Mouse (Mus musculus) heart, embryonic 13.5 days (tissue): Measurements from ENCODE around the gene Pdcd4. TPM values are rescaled to one million over a fixed set of nuclear protein-coding genes. Genes with fewer than 3 reads are reported as not detected.

Source experiments
- ATAC-seq: fragments of 200-750 bp; cut with Nextera tagmentation; 2 replicates; pipeline ENCODE4 v1.8.0; 2017; ENCODE audit warnings: moderate TSS enrichment; ENCODE audit not compliant: insufficient number of reproducible peaks, low FRiP score, low TSS enrichment; ENCODE audit errors: extremely low read depth
- H3K27ac ChIP-seq: fragments of 300-500 bp; sonication (generic); replicated peaks from 2 replicates; pipeline ENCODE4 v1.5.1; 2015; ENCODE audit warnings: moderate library complexity, mild to moderate bottlenecking, inconsistent platforms
- H3K27me3 ChIP-seq: fragments of 300-500 bp; sonication (generic); replicated peaks from 2 replicates; pipeline ENCODE4 v1.6.1; 2015; ENCODE audit warnings: mild to moderate bottlenecking, inconsistent platforms
- H3K36me3 ChIP-seq: fragments of 300-500 bp; sonication (generic); 2 replicates; pipeline ENCODE4 v1.6.1; 2015; ENCODE audit warnings: mild to moderate bottlenecking, inconsistent platforms
- H3K4me1 ChIP-seq: fragments of 300-500 bp; sonication (generic); 2 replicates; pipeline ENCODE4 v1.6.1; 2015; ENCODE audit warnings: inconsistent platforms
- H3K4me2 ChIP-seq: fragments of 300-500 bp; sonication (generic); 2 replicates; pipeline ENCODE4 v1.6.1; 2015; ENCODE audit warnings: inconsistent platforms, mild to moderate bottlenecking, moderate library complexity
- H3K4me3 ChIP-seq: fragments of 300-500 bp; sonication (generic); 2 replicates; pipeline ENCODE4 v1.5.1; 2015; ENCODE audit warnings: moderate library complexity, mild to moderate bottlenecking, inconsistent platforms
- H3K9ac ChIP-seq: fragments of 300-500 bp; sonication (generic); 2 replicates; pipeline ENCODE4 v1.6.1; 2015; ENCODE audit warnings: inconsistent platforms, mild to moderate bottlenecking, moderate library complexity
- H3K9me3 ChIP-seq: fragments of 300-500 bp; sonication (generic); 2 replicates; pipeline ENCODE4 v1.6.1; 2016; ENCODE audit warnings: inconsistent platforms
- WGBS: fragments of 180-500 bp; shearing (Covaris S2); methylation state at CpG from one replicate; pipeline ENCODE4 v1.1.7; 2015; ENCODE audit warnings: mixed read lengths; 5-methylcytosine and 5-hydroxymethylcytosine counted together
- polyA plus RNA-seq: library from polyadenylated mRNA; unstranded; fragments of >200 nt; fragmentation: Nextera tagmentation; extraction: Ambion mirVana; gene quantifications from 2 replicates; pipeline ENCODE4 v1.2.1, GENCODE M21; 2015

Gene Pdcd4
- polyA plus RNA-seq, 1 experiment from 2014 or later = 34.6 TPM

DNA sequence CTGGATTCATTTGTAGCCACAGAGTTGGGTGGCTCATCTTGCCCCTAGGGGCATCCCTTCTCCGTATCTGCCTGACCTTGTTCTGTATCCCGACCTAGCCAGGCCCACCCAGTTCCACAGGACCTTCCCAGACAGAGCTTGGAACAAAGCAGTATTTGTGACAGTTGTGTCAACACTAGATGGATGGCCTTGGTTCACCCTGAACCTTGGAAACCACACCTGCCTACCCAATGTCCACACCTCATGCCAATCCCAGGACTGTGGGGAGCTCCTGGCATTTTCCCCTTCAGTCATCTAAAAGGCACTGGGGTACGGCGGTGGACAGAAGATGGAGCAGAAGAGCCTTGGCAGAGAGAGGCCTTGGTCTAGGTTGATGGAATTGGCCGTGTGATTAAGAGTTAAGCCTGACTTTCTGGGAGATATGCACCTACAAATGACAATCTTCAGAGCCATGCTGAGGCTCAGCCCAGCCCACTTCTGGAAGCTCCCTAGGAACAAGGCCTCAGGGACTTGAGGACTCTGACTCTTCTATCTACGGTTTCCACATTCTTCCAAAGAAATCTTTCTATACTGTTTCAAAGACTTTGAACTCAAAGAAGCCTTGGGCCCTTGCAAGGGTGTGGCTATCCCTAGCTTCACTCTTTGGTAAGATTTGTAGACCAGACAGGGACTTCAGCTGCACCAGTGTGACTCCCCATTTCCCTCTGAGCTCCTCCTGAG lies 18.9 kb upstream of the Pdcd4 start:
- no peaks in the 10 kb centered on the region for H3K4me1 ChIP-seq
- WGBS = 80% methylated on average over 6 of the region's 6 CpGs
- H3K27me3 ChIP-seq = no peaks in the 10 kb centered on the region
- H3K36me3 ChIP-seq = no peaks in the 10 kb centered on the region
- H3K9me3 ChIP-seq = no peaks in the 10 kb centered on the region
- H3K4me3 ChIP-seq = no peak overlapping the region
- no peak overlapping the region for H3K27ac ChIP-seq
- H3K9ac ChIP-seq = no peak overlapping the region
- ATAC-seq = no peak
- no peak overlapping the region for H3K4me2 ChIP-seq

DNA sequence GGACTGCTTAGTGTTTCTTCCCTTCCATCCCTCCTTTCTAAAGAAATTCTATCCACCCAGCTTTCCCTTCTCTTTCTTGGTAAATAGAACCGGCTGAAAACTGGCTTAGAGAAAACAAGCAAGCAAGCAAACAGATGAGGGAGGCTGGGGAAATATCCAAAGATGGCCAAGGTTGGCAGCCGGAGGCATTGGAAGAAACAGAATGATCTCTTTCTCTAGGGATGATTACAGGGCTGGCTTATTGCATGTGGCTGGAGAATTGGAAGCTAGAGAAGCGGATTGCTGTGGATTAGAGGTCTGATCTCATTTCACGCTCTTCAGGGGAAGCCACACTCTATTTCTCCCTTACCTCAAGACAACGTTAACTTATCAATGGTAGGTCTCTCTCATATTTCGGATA lies 16.8 kb upstream of the Pdcd4 start:
- no peak overlapping the region for H3K4me2 ChIP-seq

DNA sequence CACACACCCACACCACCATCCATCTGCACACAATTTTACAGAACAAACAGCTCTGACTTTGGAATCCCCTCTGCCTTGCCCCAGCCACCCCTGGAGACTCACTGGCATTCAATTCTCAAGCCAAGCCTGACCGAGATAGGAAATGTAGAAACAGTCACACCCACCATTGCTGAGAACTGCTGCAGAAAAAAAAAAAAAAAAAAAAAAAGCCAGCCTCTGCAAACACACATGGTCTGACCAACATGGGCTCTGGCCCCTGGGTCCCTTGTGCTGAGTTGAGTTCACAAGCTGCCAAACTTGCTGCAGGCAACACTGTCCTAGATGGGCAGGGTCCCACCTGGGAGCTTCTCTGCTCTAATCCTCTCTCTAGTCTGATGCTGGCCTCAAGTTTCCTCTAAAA lies 14.3 kb upstream of the Pdcd4 start:
- Histone ChIP-seq H3K4me3 (no peak overlapping the region), H3K36me3 (no peaks in the 10 kb centered on the region), H3K27ac (no peak overlapping the region), H3K9me3 (no peaks in the 10 kb centered on the region), H3K4me1 (no peaks in the 10 kb centered on the region), H3K27me3 (no peaks in the 10 kb centered on the region), H3K4me2 (no peak overlapping the region), H3K9ac (no peak overlapping the region)
- no peak for ATAC-seq
- 42% methylated on average over 1 of the region's 1 CpGs for WGBS

More for the DNA sequence above, 16.8 kb upstream of the Pdcd4 start:
- Histone ChIP-seq H3K4me1 (no peaks in the 10 kb centered on the region), H3K4me3 (no peak overlapping the region), H3K36me3 (no peaks in the 10 kb centered on the region), H3K9me3 (no peaks in the 10 kb centered on the region), H3K27me3 (no peaks in the 10 kb centered on the region), H3K9ac (no peak overlapping the region), H3K27ac (no peak overlapping the region)
- WGBS = 77% methylated on average over 6 of the region's 6 CpGs
- ATAC-seq = no peak

DNA sequence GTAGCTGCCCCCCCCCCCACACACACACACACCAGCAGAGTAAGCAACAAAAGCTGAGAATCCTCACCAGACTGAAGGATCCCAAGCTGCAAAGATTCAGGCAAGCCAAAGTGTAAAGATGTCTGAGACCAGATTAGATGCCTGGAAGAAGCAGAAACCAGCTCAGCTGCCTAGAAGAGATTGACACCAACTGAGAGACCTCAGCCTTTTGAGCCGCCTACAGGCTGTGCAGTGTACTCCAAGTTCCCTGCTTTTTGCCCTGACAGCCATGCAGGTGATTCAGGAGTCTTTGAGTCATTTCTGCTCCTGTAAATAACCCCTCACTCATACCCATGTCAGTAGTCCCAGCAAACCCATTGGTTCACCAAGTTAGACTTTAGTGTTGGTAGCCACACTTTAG lies 11.6 kb upstream of the Pdcd4 start:
- Histone ChIP-seq H3K27ac (no peak overlapping the region), H3K4me2 (no peak overlapping the region), H3K9me3 (no peaks in the 10 kb centered on the region), H3K9ac (no peak overlapping the region), H3K4me3 (no peak overlapping the region), H3K36me3 (no peaks in the 10 kb centered on the region), H3K27me3 (no peaks in the 10 kb centered on the region), H3K4me1 (no peaks in the 10 kb centered on the region)
- no peak for ATAC-seq
- WGBS = 74% methylated on average over 1 of the region's 1 CpGs

DNA sequence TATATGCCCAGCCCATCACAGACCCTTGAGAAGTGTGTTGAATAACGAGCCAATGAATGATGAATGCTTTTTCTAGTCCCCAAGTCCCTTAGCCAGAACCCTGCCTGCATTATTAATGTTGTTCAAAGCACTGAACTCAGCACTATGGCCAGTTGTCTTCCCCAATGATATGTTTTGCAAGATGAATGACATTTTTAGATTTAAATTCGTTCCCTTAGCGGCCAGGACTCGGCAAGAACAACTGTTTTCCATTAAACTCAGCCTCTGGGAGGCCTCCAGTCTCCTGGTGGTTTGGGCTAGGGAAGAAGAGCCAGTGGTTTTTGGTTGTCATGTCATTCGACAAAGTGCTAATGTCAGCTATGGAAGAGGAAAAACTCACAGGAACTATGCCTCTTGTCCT lies 10.2 kb upstream of the Pdcd4 start:
- no peak overlapping the region for H3K4me3 ChIP-seq
- no peaks in the 10 kb centered on the region for H3K9me3 ChIP-seq
- no peaks in the 10 kb centered on the region for H3K27me3 ChIP-seq
- H3K36me3 ChIP-seq = no peaks in the 10 kb centered on the region
- H3K4me1 ChIP-seq = no peaks in the 10 kb centered on the region
- H3K4me2 ChIP-seq = no peak overlapping the region
- H3K27ac ChIP-seq = no peak overlapping the region
- ATAC-seq = no peak
- H3K9ac ChIP-seq = no peak overlapping the region
- 60% methylated on average over 5 of the region's 5 CpGs for WGBS

DNA sequence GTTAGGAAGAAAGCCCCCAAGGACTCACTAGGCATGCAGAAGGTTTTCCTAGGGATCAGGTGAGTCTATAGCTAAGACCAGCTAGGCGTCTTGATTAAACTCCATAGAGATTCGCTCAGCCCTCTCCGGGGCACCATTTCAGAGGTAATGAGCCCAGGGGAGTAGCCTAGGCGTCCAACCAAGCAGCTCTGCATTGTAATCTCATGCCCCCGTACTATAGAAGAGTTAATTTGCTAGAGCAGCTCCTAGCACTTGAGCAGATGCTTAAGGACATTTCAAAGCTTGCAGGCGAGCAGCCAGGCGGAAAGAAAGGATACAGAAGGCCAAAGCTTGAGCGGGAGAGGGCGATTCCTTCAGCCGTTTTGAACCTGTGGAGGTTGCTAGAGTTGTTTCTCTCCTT lies 6.6 kb upstream of the Pdcd4 start:
- no peak for ATAC-seq
- Histone ChIP-seq H3K36me3 (no peaks in the 10 kb centered on the region), H3K9me3 (no peaks in the 10 kb centered on the region), H3K4me3 (no peak overlapping the region), H3K4me2 (no peak overlapping the region), H3K27ac (no peak overlapping the region), H3K4me1 (no peaks in the 10 kb centered on the region), H3K27me3 (no peaks in the 10 kb centered on the region), H3K9ac (no peak overlapping the region)
- WGBS = 72% methylated on average over 10 of the region's 10 CpGs

DNA sequence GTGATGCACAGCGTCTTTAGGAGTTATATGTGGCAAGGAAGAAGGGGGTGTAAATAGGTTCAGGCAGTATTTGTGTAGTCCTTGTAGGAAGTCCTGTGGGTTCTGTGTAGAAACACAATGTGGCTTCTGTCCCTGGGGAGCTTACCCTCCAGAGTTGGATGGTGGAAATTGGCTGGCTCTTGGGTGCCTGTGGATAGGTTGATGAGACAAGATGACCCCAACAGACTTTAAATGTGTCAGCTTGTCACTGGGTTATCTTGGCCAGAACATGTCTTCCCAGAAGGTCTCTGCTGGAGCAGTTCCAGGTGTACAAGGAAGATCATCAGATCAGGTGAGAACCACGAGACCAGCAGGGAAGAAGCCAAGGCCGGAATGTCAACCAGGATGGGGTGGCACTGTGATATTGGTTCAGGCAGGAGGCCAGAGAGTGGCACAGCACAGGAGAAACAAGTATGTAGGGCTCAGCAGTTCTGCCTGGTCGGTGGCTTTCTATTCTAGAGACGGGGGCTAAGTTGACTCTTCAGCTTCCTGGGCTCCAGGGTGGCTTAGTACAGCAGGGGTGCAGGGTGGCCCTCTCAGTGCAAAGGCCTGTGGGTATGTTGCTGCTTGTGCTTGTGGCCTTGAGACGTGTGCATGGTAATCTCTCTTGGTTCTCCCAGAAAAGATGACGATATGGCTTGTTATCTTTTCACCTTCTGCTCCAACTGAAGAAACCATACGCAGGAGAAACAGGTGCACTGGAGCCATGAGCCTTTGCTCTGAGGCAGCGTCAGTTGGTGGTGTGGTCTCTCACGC lies 5.3 kb upstream of the Pdcd4 start:
- H3K27ac ChIP-seq = no peak overlapping the region
- H3K36me3 ChIP-seq = no peaks in the 10 kb centered on the region
- no peak for ATAC-seq
- H3K9me3 ChIP-seq = no peaks in the 10 kb centered on the region
- no peak overlapping the region for H3K9ac ChIP-seq
- 72% methylated on average over 10 of the region's 10 CpGs for WGBS
- no peak overlapping the region for H3K4me2 ChIP-seq
- H3K4me3 ChIP-seq = no peak overlapping the region
- H3K27me3 ChIP-seq = no peaks in the 10 kb centered on the region
- peaks cover 13% of the 10 kb centered on the region for H3K4me1 ChIP-seq

DNA sequence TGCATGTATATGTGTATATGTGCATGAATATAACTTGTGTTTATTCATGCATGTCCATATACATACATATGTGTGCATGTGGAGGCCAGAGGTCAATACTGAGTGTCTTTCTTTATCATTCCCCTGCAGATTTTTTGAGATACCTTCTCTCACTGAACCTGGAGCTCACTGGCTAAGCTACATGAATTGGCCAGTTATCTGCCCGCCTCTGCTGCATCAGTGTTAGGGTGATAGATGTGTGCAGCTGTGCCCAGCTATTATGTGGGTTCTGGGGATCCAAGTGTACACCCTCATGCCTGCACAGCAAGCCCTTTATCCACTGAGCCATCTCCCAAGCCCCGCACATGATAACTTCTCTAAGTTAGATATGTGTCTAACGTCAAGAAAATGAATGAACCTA lies 4.2 kb upstream of the Pdcd4 start:
- Histone ChIP-seq H3K27ac (no peak overlapping the region), H3K9ac (no peak overlapping the region), H3K4me3 (no peak overlapping the region), H3K27me3 (no peaks in the 10 kb centered on the region), H3K4me2 (no peak overlapping the region), H3K9me3 (no peaks in the 10 kb centered on the region), H3K36me3 (no peaks in the 10 kb centered on the region), H3K4me1 (peaks cover 24% of the 10 kb centered on the region)
- WGBS = 67% methylated on average over 3 of the region's 3 CpGs
- ATAC-seq = no peak

DNA sequence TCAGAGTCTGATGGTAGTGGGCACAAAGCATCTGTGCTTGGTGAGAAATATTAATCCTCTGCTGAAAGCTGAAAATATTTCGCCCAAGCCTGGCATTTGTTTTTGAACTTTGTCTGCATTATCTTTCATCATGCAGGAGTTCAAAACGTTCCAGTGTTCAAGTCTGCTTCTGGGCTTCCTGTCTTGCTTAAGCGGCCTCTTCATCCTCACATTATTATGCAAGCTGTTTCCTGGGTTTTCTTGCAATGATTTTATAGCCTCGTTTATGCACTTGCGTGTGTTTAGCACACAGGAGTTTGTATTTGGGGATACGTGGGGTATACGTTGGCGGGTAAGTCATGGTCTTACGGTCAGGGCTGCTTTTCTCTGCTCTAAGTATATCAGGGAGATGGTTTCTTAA lies 3.7 kb upstream of the Pdcd4 start:
- Histone ChIP-seq H3K36me3 (no peaks in the 10 kb centered on the region), H3K4me1 (peaks cover 29% of the 10 kb centered on the region), H3K27ac (no peak overlapping the region), H3K9me3 (no peaks in the 10 kb centered on the region), H3K4me3 (no peak overlapping the region), H3K4me2 (no peak overlapping the region), H3K9ac (no peak overlapping the region), H3K27me3 (no peaks in the 10 kb centered on the region)
- 70% methylated on average over 9 of the region's 9 CpGs for WGBS
- ATAC-seq = no peak

DNA sequence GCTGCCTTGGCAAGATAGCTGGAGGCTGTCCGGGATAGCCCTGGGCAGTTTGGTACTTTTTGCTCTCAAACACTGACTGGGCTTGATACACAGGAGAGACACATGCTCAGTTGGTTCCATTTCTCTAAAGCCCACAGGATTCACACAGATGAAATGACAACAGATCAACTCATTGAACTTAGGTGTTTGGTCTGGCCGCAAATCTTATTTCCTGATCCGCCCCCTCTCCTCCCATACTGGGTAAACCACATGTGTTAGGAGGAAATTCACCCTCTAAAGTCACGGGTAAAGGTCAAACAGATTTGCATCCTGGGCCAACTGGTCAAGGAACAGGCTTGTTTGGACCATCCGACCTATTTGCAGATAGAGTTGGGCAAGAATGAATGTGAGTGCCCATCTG lies 2.5 kb upstream of the Pdcd4 start:
- H3K9ac ChIP-seq = no peak overlapping the region
- ATAC-seq = no peak
- H3K9me3 ChIP-seq = no peaks in the 10 kb centered on the region
- no peak overlapping the region for H3K27ac ChIP-seq
- 74% methylated on average over 5 of the region's 5 CpGs for WGBS
- no peaks in the 10 kb centered on the region for H3K27me3 ChIP-seq
- no peaks in the 10 kb centered on the region for H3K36me3 ChIP-seq
- no peak overlapping the region for H3K4me2 ChIP-seq
- no peak overlapping the region for H3K4me3 ChIP-seq
- H3K4me1 ChIP-seq = peaks cover 38% of the 10 kb centered on the region

DNA sequence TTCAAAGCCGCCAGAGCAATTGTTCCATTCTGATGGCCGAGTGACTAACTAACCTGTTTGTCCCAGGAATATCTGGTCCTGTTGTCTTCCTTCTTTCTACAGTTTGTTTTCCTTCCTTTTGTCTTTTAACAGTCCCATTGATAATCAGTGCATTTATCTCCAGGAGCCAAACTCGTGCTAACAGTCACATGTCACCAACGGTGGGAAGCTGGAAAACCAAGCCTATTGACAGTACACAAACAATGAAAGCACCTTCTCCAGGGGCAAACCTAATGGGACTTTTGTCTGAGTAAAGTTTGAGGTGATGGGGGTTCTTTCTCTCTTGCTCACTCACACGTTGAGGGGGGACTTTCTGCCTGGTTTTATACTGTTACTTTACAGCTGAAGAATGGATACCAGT lies 1.8 kb upstream of the Pdcd4 start:
- Histone ChIP-seq H3K27ac (no peak overlapping the region), H3K36me3 (no peaks in the 10 kb centered on the region), H3K27me3 (no peaks in the 10 kb centered on the region), H3K4me2 (no peak overlapping the region), H3K9ac (no peak overlapping the region), H3K4me3 (no peak overlapping the region), H3K9me3 (no peaks in the 10 kb centered on the region), H3K4me1 (peaks cover 38% of the 10 kb centered on the region)
- 46% methylated on average over 5 of the region's 5 CpGs for WGBS
- ATAC-seq = no peak

DNA sequence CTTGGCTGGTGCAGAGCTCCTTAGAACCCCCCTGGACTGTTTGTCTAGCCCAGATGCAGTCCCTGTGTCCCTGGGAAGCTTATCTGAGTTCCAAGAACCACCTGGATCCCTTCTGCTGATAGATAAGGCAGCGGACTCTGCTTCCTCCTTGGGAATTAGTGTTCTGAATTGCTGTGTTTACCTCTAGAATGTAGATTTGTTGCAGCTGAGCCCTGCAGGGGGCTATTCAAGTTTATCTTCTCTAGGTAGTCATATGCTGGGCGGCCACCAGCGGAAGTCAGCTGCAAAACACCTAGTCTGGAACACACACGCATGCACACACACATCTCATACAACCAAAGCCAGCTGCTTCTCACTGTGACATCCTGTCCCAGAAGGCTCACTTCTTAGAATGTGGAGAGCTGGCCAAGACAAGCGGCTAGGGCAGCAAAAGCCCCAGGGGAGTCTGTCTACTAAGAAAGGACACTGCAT lies 1.2 kb upstream of the Pdcd4 start:
- H3K36me3 ChIP-seq = no peaks in the 10 kb centered on the region
- H3K9ac ChIP-seq = no peak overlapping the region
- no peaks in the 10 kb centered on the region for H3K9me3 ChIP-seq
- no peak overlapping the region for H3K4me3 ChIP-seq
- H3K27me3 ChIP-seq = no peaks in the 10 kb centered on the region
- no peak for ATAC-seq
- peaks cover 38% of the 10 kb centered on the region for H3K4me1 ChIP-seq
- 55% methylated on average over 5 of the region's 5 CpGs for WGBS
- H3K27ac ChIP-seq = no peak overlapping the region
- no peak overlapping the region for H3K4me2 ChIP-seq
